Mouse (Mus musculus) macrophage (primary cell): ENCODE results near the gene Filip1l. TPM values are rescaled to one million over a fixed set of nuclear protein-coding genes. Genes with fewer than 3 reads are reported as not detected.

ENCODE experiments used
- H3K27ac ChIP-seq: fragments of 350-480 bp; formaldehyde crosslinking; 2 replicates; pipeline ENCODE4 v1.9.0; 2021
- H3K36me3 ChIP-seq: fragments of 350-480 bp; formaldehyde crosslinking; 2 replicates; pipeline ENCODE4 v1.9.0; 2021; ENCODE audit errors: inconsistent target
- H3K4me3 ChIP-seq: fragments of 350-480 bp; formaldehyde crosslinking; 2 replicates; pipeline ENCODE4 v1.9.0; 2021; ENCODE audit errors: inconsistent target
- H3K79me2 ChIP-seq: fragments of 350-480 bp; formaldehyde crosslinking; 2 replicates; pipeline ENCODE4 v1.9.0; 2021; ENCODE audit errors: inconsistent target
- WGBS: methylation state at CpG from one replicate; pipeline ENCODE4 v1.1.7; 2026; ENCODE audit warnings: inconsistent platforms; ENCODE audit not compliant: missing documents; 5-methylcytosine and 5-hydroxymethylcytosine counted together
- polyA plus RNA-seq: library from polyadenylated mRNA; stranded (reverse); fragments of 250-400 nt; gene quantifications from 3 replicates; pipeline ENCODE4 v1.2.4, GENCODE M21; 2018; ENCODE audit warnings: inconsistent platforms

The Filip1l gene
- polyA plus RNA-seq, 1 experiment from 2014 or later: 28.1 TPM

- H3K4me3 ChIP-seq: no peak overlapping the region
- no peaks in the 10 kb centered on the region for H3K79me2 ChIP-seq
- no peak overlapping the region for H3K27ac ChIP-seq
- no peaks in the 10 kb centered on the region for H3K36me3 ChIP-seq
- WGBS: 72% methylated on average over 18 of the region's 18 CpGs
These were observed 45.7 kb downstream of the Filip1l start for GRCm38 (mm10) chr16:57398387-57399214.

- H3K4me3 ChIP-seq: no peak overlapping the region
- H3K27ac ChIP-seq: no peak overlapping the region
- H3K36me3 ChIP-seq: no peaks in the 10 kb centered on the region
- 84% methylated on average over 8 of the region's 10 CpGs for WGBS
- no peaks in the 10 kb centered on the region for H3K79me2 ChIP-seq
These were observed 46.7 kb downstream of the Filip1l start for GRCm38 (mm10) chr16:57399566-57399965.

DNA sequence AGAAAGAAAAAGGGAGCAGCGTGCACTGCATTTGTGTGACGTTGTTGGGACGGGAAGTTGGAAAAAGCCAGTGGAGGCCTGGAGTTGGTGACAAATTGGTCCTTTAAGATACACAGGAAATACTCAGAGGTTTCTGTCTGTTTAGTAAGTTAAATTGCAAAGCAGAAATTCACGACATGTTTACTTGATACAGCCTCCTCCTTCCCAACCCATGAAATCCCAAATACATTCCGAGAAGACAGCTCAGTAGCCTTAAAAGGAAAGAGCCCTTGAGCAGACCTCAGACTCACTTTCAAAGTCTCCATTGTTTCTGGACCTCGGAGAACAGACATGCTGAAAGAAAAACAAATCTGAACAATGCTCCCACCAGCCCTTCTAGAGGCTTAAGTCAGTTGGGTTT, 48.8 kb downstream of the Filip1l start:
- Histone ChIP-seq H3K27ac (no peak overlapping the region), H3K79me2 (no peaks in the 10 kb centered on the region), H3K36me3 (no peaks in the 10 kb centered on the region), H3K4me3 (no peak overlapping the region)
- 92% methylated on average over 6 of the region's 6 CpGs for WGBS

DNA sequence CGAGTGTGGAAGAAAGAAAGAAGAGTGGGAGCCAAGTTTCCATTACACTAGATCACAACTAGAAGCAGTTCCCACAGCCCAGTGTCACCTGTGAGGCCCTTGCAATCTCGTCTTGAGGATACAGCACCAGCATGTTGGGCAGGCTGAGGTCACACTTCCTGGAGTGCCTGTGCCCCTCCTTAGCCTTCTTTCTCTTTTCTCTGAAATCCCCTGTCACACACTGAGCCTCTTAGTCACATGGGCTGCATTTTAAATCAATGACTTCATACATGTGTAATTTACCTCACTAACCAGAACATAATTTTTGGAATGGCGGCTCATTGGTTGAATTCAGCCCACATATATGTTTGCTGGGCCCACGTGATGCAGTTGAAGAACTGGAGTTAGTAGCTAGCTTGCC, 50.0 kb downstream of the Filip1l start:
- 87% methylated on average over 4 of the region's 4 CpGs for WGBS
- H3K79me2 ChIP-seq: no peaks in the 10 kb centered on the region
- no peak overlapping the region for H3K27ac ChIP-seq
- no peaks in the 10 kb centered on the region for H3K36me3 ChIP-seq
- no peak overlapping the region for H3K4me3 ChIP-seq

GRCm38 (mm10) chr16:57403825-57404224, 50.9 kb downstream of the Filip1l start:
- no peaks in the 10 kb centered on the region for H3K79me2 ChIP-seq
- no peak overlapping the region for H3K4me3 ChIP-seq
- no peak overlapping the region for H3K27ac ChIP-seq
- 97% methylated on average over 5 of the region's 5 CpGs for WGBS
- H3K36me3 ChIP-seq: no peaks in the 10 kb centered on the region

- H3K27ac ChIP-seq: no peak overlapping the region
- H3K36me3 ChIP-seq: no peaks in the 10 kb centered on the region
- no peak overlapping the region for H3K4me3 ChIP-seq
- WGBS: 80% methylated on average over 4 of the region's 4 CpGs
- no peaks in the 10 kb centered on the region for H3K79me2 ChIP-seq
These were observed 59.9 kb downstream of the Filip1l start for GRCm38 (mm10) chr16:57412766-57413165.

GRCm38 (mm10) chr16:57416049-57416448, 63.2 kb downstream of the Filip1l start:
- Histone ChIP-seq H3K36me3 (no peaks in the 10 kb centered on the region), H3K27ac (no peak overlapping the region), H3K79me2 (no peaks in the 10 kb centered on the region), H3K4me3 (no peak overlapping the region)
- WGBS: 90% methylated on average over 2 of the region's 2 CpGs

DNA sequence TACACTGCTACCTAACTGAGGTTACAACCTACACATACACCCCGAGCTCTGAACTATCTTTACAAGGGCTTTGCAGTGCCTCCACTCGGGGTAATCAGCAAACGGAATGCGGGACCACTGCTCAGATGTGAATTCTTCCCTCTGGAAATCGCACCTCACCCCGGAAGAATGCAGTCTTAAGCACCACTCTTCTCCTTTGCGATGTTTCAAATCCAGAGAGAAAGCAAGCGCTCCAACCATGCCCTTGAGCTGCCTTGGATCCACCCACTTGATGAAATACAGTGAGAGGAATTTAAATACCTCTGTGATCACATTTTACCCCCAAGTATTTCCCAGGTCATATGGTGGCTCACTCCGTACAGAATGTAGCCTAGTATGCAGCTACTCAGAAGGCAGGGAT, 64.1 kb downstream of the Filip1l start:
- no peaks in the 10 kb centered on the region for H3K79me2 ChIP-seq
- no peak overlapping the region for H3K4me3 ChIP-seq
- H3K27ac ChIP-seq: no peak overlapping the region
- WGBS: 92% methylated on average over 9 of the region's 9 CpGs
- H3K36me3 ChIP-seq: no peaks in the 10 kb centered on the region

DNA sequence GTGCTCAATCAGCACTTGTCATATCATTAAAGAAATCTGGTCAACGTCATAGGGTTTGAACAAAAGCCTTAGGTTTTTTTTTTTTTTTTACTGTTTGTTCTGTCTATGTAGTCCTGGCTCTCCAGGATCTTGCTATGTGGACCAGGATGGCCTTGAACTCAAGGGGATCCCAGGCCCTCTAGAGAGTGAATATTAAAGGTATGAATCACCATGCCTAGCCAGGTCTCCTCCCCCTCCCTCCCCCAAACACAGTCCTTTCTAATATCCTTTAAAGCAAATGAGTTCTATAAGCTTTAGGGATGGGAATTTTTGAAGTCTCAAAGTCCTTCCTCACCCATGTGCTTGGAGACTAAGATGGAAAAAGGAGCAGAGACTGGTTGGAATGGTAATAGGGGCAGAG, 65.1 kb downstream of the Filip1l start:
- no peak overlapping the region for H3K4me3 ChIP-seq
- H3K79me2 ChIP-seq: no peaks in the 10 kb centered on the region
- no peak overlapping the region for H3K27ac ChIP-seq
- H3K36me3 ChIP-seq: no peaks in the 10 kb centered on the region
- WGBS: 92% methylated on average over 1 of the region's 1 CpGs

DNA sequence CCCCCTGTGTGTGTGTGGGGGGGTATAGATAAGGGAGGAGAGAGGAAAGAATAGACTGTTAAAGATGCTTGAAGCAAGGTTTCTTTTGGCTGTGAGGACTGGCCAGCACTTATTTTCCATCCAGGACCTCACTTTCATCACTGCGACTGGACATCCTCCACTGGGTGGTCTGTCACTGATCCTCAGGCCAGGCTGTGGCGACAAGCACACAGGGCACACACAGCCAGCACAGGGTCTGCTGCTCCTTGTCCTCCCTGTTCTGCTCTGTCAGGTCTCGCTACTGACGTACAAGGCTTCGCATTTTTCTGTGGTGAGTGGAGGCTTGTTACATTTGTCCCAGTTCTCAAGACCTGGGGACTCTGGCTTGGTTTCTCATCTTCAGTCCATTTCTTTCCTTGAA, 66.4 kb downstream of the Filip1l start:
- WGBS: 94% methylated on average over 5 of the region's 5 CpGs
- no peak overlapping the region for H3K4me3 ChIP-seq

GRCm38 (mm10) chr16:57419881-57420280, 67.0 kb downstream of the Filip1l start:
- H3K4me3 ChIP-seq: no peak overlapping the region
- no peaks in the 10 kb centered on the region for H3K79me2 ChIP-seq
- H3K36me3 ChIP-seq: no peaks in the 10 kb centered on the region
- no peak overlapping the region for H3K27ac ChIP-seq
- 92% methylated on average over 4 of the region's 5 CpGs for WGBS

More for the DNA sequence above, 66.4 kb downstream of the Filip1l start:
- Histone ChIP-seq H3K36me3 (no peaks in the 10 kb centered on the region), H3K27ac (no peak overlapping the region), H3K79me2 (no peaks in the 10 kb centered on the region)

GRCm38 (mm10) chr16:57420773-57421556, 68.1 kb downstream of the Filip1l start:
- Histone ChIP-seq H3K4me3 (no peak overlapping the region), H3K27ac (peak overlapping the region; percentile 81; the same call in 1 of the 2 replicates), H3K36me3 (no peaks in the 10 kb centered on the region), H3K79me2 (no peaks in the 10 kb centered on the region)
- 69% methylated on average over 8 of the region's 8 CpGs for WGBS

GRCm38 (mm10) chr16:57421680-57422417, 69.0 kb downstream of the Filip1l start:
- Histone ChIP-seq H3K36me3 (no peaks in the 10 kb centered on the region), H3K4me3 (no peak overlapping the region), H3K27ac (peak overlapping the region; percentile 81), H3K79me2 (no peaks in the 10 kb centered on the region)
- 21% methylated on average over 7 of the region's 7 CpGs for WGBS

GRCm38 (mm10) chr16:57423001-57423800, 70.3 kb downstream of the Filip1l start:
- Histone ChIP-seq H3K79me2 (no peaks in the 10 kb centered on the region), H3K4me3 (no peak overlapping the region), H3K27ac (peak overlapping the region; percentile 81), H3K36me3 (no peaks in the 10 kb centered on the region)
- 18% methylated on average over 4 of the region's 6 CpGs for WGBS
